Mouse (Mus musculus) layer of hippocampus, adult 9-10 months (tissue): ENCODE measurements around the gene Elovl4.

ENCODE experiments used
- DNase-seq: peaks from one replicate; pipeline ENCODE4 v3.0.0; 2022; ENCODE audit warnings: low spot score

The Elovl4 gene

GRCm38 (mm10) chr9:83805977-83806815, at the start of gene Elovl4:
Gene Elovl4 (minus strand): TSS chr9:83806277.
- DNase-seq = peak; percentile 47

- DNase-seq = no peak
These were observed 46.4 kb upstream of the Elovl4 start for GRCm38 (mm10) chr9:83852464-83852863.

GRCm38 (mm10) chr9:83834748-83835313, 28.8 kb upstream of the Elovl4 start:
- no peak for DNase-seq

- DNase-seq = peak; percentile 65
These were observed 28.0 kb upstream of the Elovl4 start, which contains the start of gene Ttk for GRCm38 (mm10) chr9:83833811-83834747. Gene Ttk (plus strand): TSS chr9:83834689.

- no peak for DNase-seq
These were observed 25.1 kb upstream of the Elovl4 start for GRCm38 (mm10) chr9:83831152-83831551.

GRCm38 (mm10) chr9:83829896-83830295, 23.8 kb upstream of the Elovl4 start:
- DNase-seq = no peak

- no peak for DNase-seq
These were observed 16.8 kb upstream of the Elovl4 start for GRCm38 (mm10) chr9:83822925-83823324.

- no peak for DNase-seq
These were observed 14.9 kb upstream of the Elovl4 start for GRCm38 (mm10) chr9:83820976-83821375.

- DNase-seq = no peak
These were observed 13.1 kb upstream of the Elovl4 start for GRCm38 (mm10) chr9:83819188-83819587.

GRCm38 (mm10) chr9:83807562-83807961, 1.5 kb upstream of the Elovl4 start:
- peak; percentile 67 for DNase-seq

GRCm38 (mm10) chr9:83805164-83805976, 707 bp downstream of the Elovl4 start:
- DNase-seq = no peak

GRCm38 (mm10) chr9:83804341-83804740, 1.7 kb downstream of the Elovl4 start:
- DNase-seq = no peak

GRCm38 (mm10) chr9:83797898-83798297, 8.2 kb downstream of the Elovl4 start:
- no peak for DNase-seq

- no peak for DNase-seq
These were observed 9.2 kb downstream of the Elovl4 start for GRCm38 (mm10) chr9:83796875-83797274.

GRCm38 (mm10) chr9:83789326-83789725, 16.8 kb downstream of the Elovl4 start:
- no peak for DNase-seq

- no peak for DNase-seq
These were observed 20.6 kb downstream of the Elovl4 start for GRCm38 (mm10) chr9:83785501-83785900.

GRCm38 (mm10) chr9:83778317-83778960, 27.6 kb downstream of the Elovl4 start:
- DNase-seq = no peak

GRCm38 (mm10) chr9:83761318-83761717, 44.8 kb downstream of the Elovl4 start:
- no peak for DNase-seq

- DNase-seq = no peak
These were observed 74.2 kb downstream of the Elovl4 start for GRCm38 (mm10) chr9:83731877-83732276.

GRCm38 (mm10) chr9:83730836-83731235, 75.2 kb downstream of the Elovl4 start:
- no peak for DNase-seq
